Mouse (Mus musculus) MEL (cell line): ENCODE measurements around the gene Trp53bp1.

Experiments
- CTCF ChIP-seq, 3 experiments: IDR thresholded peaks in 2 of 3; conservative IDR thresholded peaks in 1 of 3; 2 replicates each; pipeline ENCODE4 v1.5.1; 2011 to 2012; ENCODE audit warnings: low read length in 3 of 3, low read depth in 2 of 3, mild to moderate bottlenecking in 2 of 3, improper control_type of control experiment in 1 of 3, inconsistent platforms in 1 of 3, mixed read lengths in 1 of 3, moderate library complexity in 1 of 3; ENCODE audit not compliant: control insufficient read depth in 1 of 3, insufficient read depth in 1 of 3, poor library complexity in 1 of 3, severe bottlenecking in 1 of 3
- EP300 ChIP-seq, 2 experiments: IDR thresholded peaks; 2 replicates each; pipeline ENCODE4 v1.6.1; 2011; ENCODE audit warnings: improper control_type of control experiment in 2 of 2, low read length in 2 of 2, low read depth in 1 of 2, mild to moderate bottlenecking in 1 of 2
- GABPA ChIP-seq: IDR thresholded peaks from 2 replicates; pipeline ENCODE4 v1.6.1; 2012; ENCODE audit warnings: low read depth, mild to moderate bottlenecking, inconsistent platforms, low read length, improper control_type of control experiment, moderate library complexity
- GATA1 ChIP-seq: IDR thresholded peaks from 2 replicates; pipeline ENCODE4 v1.6.1; 2011; ENCODE audit warnings: low read depth, low read length, improper control_type of control experiment
- POLR2A ChIP-seq, 2 experiments: IDR thresholded peaks; 2 replicates each; pipeline ENCODE4 v1.6.1; 2011 to 2012; ENCODE audit warnings: low read length in 2 of 2, mild to moderate bottlenecking in 2 of 2, control low read depth in 1 of 2, improper control_type of control experiment in 1 of 2, low read depth in 1 of 2, moderate library complexity in 1 of 2; ENCODE audit not compliant: control insufficient read depth in 1 of 2, insufficient read depth in 1 of 2, poor library complexity in 1 of 2
- POLR2AphosphoS2 ChIP-seq: IDR thresholded peaks from 2 replicates; pipeline ENCODE4 v1.6.1; 2011; ENCODE audit warnings: low read length, improper control_type of control experiment
- POLR2AphosphoS5 ChIP-seq: IDR thresholded peaks from 2 replicates; pipeline ENCODE4 v1.6.1; 2012; ENCODE audit warnings: low read depth, borderline replicate concordance, mild to moderate bottlenecking, inconsistent platforms, low read length, moderate library complexity, mixed read lengths
- RAD21 ChIP-seq: IDR thresholded peaks from 2 replicates; pipeline ENCODE4 v1.6.1; 2011; ENCODE audit warnings: mild to moderate bottlenecking, low read depth, low read length, improper control_type of control experiment
- SIN3A ChIP-seq: IDR thresholded peaks from 2 replicates; pipeline ENCODE4 v1.6.1; 2012; ENCODE audit warnings: low read length, improper control_type of control experiment, inconsistent platforms
- ZC3H11A ChIP-seq: IDR thresholded peaks from 2 replicates; pipeline ENCODE4 v1.6.1; 2012; ENCODE audit warnings: low read depth, mild to moderate bottlenecking, inconsistent platforms, low read length, improper control_type of control experiment

GRCm38 (mm10) chr2:121299471-121299870, 28.3 kb upstream of the Trp53bp1 start:
- TF ChIP-seq EP300 (IDR thresholded peaks at IDR 0.05; ENCODE audit: low read depth in 1 of 2, low read length in 2 of 2) (no peak), SIN3A (no peak), POLR2A (IDR thresholded peaks at IDR 0.05; ENCODE audit: control insufficient read depth in 1 of 2, insufficient read depth in 1 of 2, low read depth in 1 of 2, low read length in 2 of 2, poor library complexity in 1 of 2) (no peak), RAD21 (no peak), ZC3H11A (no peak), CTCF (IDR thresholded peaks at IDR 0.05 in 2 of 3, conservative IDR thresholded peaks at IDR 0.05 in 1 of 3; ENCODE audit: control insufficient read depth in 1 of 3, insufficient read depth in 1 of 3, low read depth in 2 of 3, low read length in 3 of 3, poor library complexity in 1 of 3, severe bottlenecking in 1 of 3) (no peak), POLR2AphosphoS2 (no peak), GATA1 (no peak), GABPA (no peak), POLR2AphosphoS5 (no peak)
